Mouse (Mus musculus): Measurements from ENCODE around the gene Mga.

- TF ChIP-seq CTCF (conservative IDR thresholded peaks at IDR 0.05; ENCODE audit: low read length) (no peak), POU5F1 (IDR thresholded peaks at IDR 0.05; ENCODE audit: borderline replicate concordance, low read length) (no peak), NANOG (IDR thresholded peaks at IDR 0.05; ENCODE audit: borderline replicate concordance, low read length) (no peak)
These were observed 109.7 kb downstream of the Mga start for GRCm38 (mm10) chr2:120006696-120007095.

All from E14TG2a.4 (cell line).